Mouse (Mus musculus) adrenal gland, adult 10 weeks (tissue): ENCODE data around the gene Gm10073. TPM values are rescaled to one million over a fixed set of nuclear protein-coding genes. Genes with fewer than 3 reads are reported as not detected.

Source experiments
- polyA plus RNA-seq: library from polyadenylated mRNA; stranded (reverse); fragments of 350-450 nt; fragmentation: Illumina TruSeq; extraction: RNeasy Lipid Tissue Mini Kit (QIAGEN cat#74804); gene quantifications from one replicate; pipeline ENCODE4 v1.2.3, GENCODE M21; 2014; ENCODE audit warnings: low read depth, low replicate concordance

Gene Gm10073
- not detected for polyA plus RNA-seq

GRCm38 (mm10) chr8:106573168-106573567 is at the start of gene Gm10073:
Gm10073 (minus strand) TSS chr8:106573461.

GRCm38 (mm10) chr8:106603131-106603819 is 30.0 kb upstream of the Gm10073 start, which contains the start of gene Cdh1:
Cdh1 (plus strand) TSS chr8:106603351.

Other genes with a start within 250 kb of the Gm10073 start
- gene Smpd3, start 235.5 kb downstream of the Gm10073 start, polyA plus RNA-seq: 1.5 TPM
- 5.1 TPM for gene Zfp90, start 158.1 kb downstream of the Gm10073 start, polyA plus RNA-seq
- gene 6030452D12Rik, start 72.9 kb downstream of the Gm10073 start, polyA plus RNA-seq: not detected
- not detected for gene Cdh3, start 62.6 kb downstream of the Gm10073 start, polyA plus RNA-seq
- gene Cdh1, start 29.9 kb upstream of the Gm10073 start, polyA plus RNA-seq: 0.12 TPM
- 1.2 TPM for gene Tango6, start 109.6 kb upstream of the Gm10073 start, polyA plus RNA-seq